Mouse (Mus musculus): ENCODE measurements around the gene Nfkbil1.

- TF ChIP-seq CTCF (IDR thresholded peaks at IDR 0.05; ENCODE audit: low read depth) (no peak), EP300 (IDR thresholded peaks at IDR 0.05; ENCODE audit: low read depth) (no peak)
These were observed 17.2 kb upstream of the Nfkbil1 start for GRCm38 (mm10) chr17:35252619-35253292.

All from liver, postnatal 0 days (tissue).